Comparison of ENCODE assay signal across 8 mouse cellular contexts in the genomic region with DNA sequence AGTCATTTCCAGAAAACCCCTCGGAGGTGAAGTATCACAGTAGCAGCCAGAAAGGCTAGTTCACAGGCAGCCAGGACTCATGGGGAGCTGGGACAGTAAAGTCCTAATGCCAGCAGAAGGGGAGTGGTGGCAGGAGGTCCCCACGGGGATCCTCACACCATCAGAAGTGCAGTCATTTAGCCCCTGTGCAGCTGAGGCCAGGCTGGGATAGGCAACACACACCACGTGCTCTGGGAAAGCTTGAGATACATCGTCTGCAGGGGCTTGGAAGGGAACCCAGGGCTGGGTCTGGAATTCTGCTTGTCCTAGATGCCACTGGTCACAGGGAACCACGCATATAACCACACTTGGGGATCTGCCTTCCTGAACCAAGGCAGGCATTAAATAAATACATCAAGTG. TPM values are rescaled to one million over a fixed set of nuclear protein-coding genes. Genes with fewer than 3 reads are reported as not detected.
DNase-seq lines count a peak whose midpoint lies in the region; ATAC-seq lines count a peak whose summit lies in the region.

No protein-coding gene starts in this region.

- ATAC-seq in liver, embryonic 11.5 days (replicated peaks; ENCODE audit: low FRiP score): no peak
- no peak for ATAC-seq in forebrain, embryonic 11.5 days (replicated peaks; ENCODE audit: low FRiP score)
- no peak for ATAC-seq in limb, embryonic 12.5 days (ENCODE audit: insufficient number of reproducible peaks, insufficient read depth, low FRiP score, low TSS enrichment, low read depth)
- ATAC-seq in stomach, embryonic 14.5 days (ENCODE audit: insufficient number of reproducible peaks, insufficient read depth, low FRiP score, low read depth): no peak

- H3K4me1 ChIP-seq in liver, embryonic 11.5 days (replicated peaks; ENCODE audit: control insufficient read depth, insufficient read depth, low read length): peaks cover 12% of the 10 kb centered on the region
- H3K4me1 ChIP-seq in forebrain, embryonic 11.5 days (replicated peaks; ENCODE audit: control insufficient read depth, insufficient read depth, low read length): peaks cover 15% of the 10 kb centered on the region
- H3K4me1 ChIP-seq in limb, embryonic 12.5 days (replicated peaks): peaks cover 55% of the 10 kb centered on the region
- H3K4me1 ChIP-seq in stomach, embryonic 14.5 days (ENCODE audit: control insufficient read depth, insufficient read depth, low read length): peaks cover 38% of the 10 kb centered on the region

- H3K4me3 ChIP-seq in liver, embryonic 11.5 days (ENCODE audit: low read depth, low read length): peak overlapping the region; percentile 66
- H3K4me3 ChIP-seq in forebrain, embryonic 11.5 days (ENCODE audit: low read depth, low read length): peak overlapping the region; percentile 88
- peak overlapping the region; percentile 87 for H3K4me3 ChIP-seq in limb, embryonic 12.5 days (replicated peaks)
- H3K4me3 ChIP-seq in stomach, embryonic 14.5 days (ENCODE audit: low read depth, low read length): peak overlapping the region; percentile 74

- no peak overlapping the region for H3K9ac ChIP-seq in liver, embryonic 11.5 days (ENCODE audit: low read depth, low read length)
- H3K9ac ChIP-seq in forebrain, embryonic 11.5 days (ENCODE audit: low read length): peak overlapping the region; percentile 93; the same call in 1 of the 2 replicates
- peak overlapping the region; percentile 96 for H3K9ac ChIP-seq in limb, embryonic 12.5 days (replicated peaks)
- H3K9ac ChIP-seq in stomach, embryonic 14.5 days (replicated peaks; ENCODE audit: low read depth, low read length): no peak overlapping the region

- intact Hi-C loops in left cerebral cortex, postnatal 25 days (cut with DNase I): loop anchor here (5.0 to 10.0 kb wide), 2 partner anchors 188 to 266 kb away; a partner anchor contains a TSS

- no peak overlapping the region for H3K27ac ChIP-seq in liver, embryonic 11.5 days (ENCODE audit: low read depth, low read length)
- H3K27ac ChIP-seq in forebrain, embryonic 11.5 days (ENCODE audit: low read depth, low read length): no peak overlapping the region
- H3K27ac ChIP-seq in limb, embryonic 12.5 days: 0 out of 2 replicates have a peak overlapping the region, but pooled peaks have one; percentile 95
- H3K27ac ChIP-seq in stomach, embryonic 14.5 days (ENCODE audit: low read length): no peak overlapping the region

- H3K4me2 ChIP-seq in liver, embryonic 11.5 days: peak overlapping the region; percentile 72
- peak overlapping the region; percentile 91 for H3K4me2 ChIP-seq in forebrain, embryonic 11.5 days (ENCODE audit: low read depth, low read length, severe bottlenecking)
- peak overlapping the region; percentile 81 for H3K4me2 ChIP-seq in limb, embryonic 12.5 days
- peak overlapping the region; percentile 84 for H3K4me2 ChIP-seq in stomach, embryonic 14.5 days (replicated peaks; ENCODE audit: low read depth, low read length)

- peaks cover 49% of the 10 kb centered on the region for H3K27me3 ChIP-seq in liver, embryonic 11.5 days (replicated peaks; ENCODE audit: control insufficient read depth, insufficient read depth, low read length)
- H3K27me3 ChIP-seq in forebrain, embryonic 11.5 days (ENCODE audit: control insufficient read depth, insufficient read depth, low read length): no peaks in the 10 kb centered on the region
- no peaks in the 10 kb centered on the region for H3K27me3 ChIP-seq in limb, embryonic 12.5 days
- H3K27me3 ChIP-seq in stomach, embryonic 14.5 days (ENCODE audit: control insufficient read depth, insufficient read depth, low read length): no peaks in the 10 kb centered on the region

- 27% methylated on average over 5 of the region's 5 CpGs for WGBS in liver, embryonic 11.5 days
- 15% methylated on average over 5 of the region's 5 CpGs for WGBS in forebrain, embryonic 11.5 days
- WGBS in limb, embryonic 12.5 days: 15% methylated on average over 5 of the region's 5 CpGs
- 19% methylated on average over 5 of the region's 5 CpGs for WGBS in stomach, embryonic 14.5 days

- H3K36me3 ChIP-seq in liver, embryonic 11.5 days (ENCODE audit: control insufficient read depth, insufficient read depth, low read length): no peaks in the 10 kb centered on the region
- no peaks in the 10 kb centered on the region for H3K36me3 ChIP-seq in forebrain, embryonic 11.5 days (ENCODE audit: control insufficient read depth, insufficient read depth, low read length)
- H3K36me3 ChIP-seq in limb, embryonic 12.5 days: 0 out of 2 replicates have a peak, but pooled peaks cover 4% of the 10 kb centered on the region
- H3K36me3 ChIP-seq in stomach, embryonic 14.5 days (ENCODE audit: control insufficient read depth, insufficient read depth, low read length): no peaks in the 10 kb centered on the region

- no peak for DNase-seq in liver, embryonic 11.5 days (ENCODE audit: low spot score)
- DNase-seq in liver: no peak
- no peak for DNase-seq in forebrain, embryonic 11.5 days (ENCODE audit: low spot score)
- DNase-seq in gastrocnemius, adult 8-10 months (ENCODE audit: low spot score in 2 of 2): no peak
- DNase-seq in cerebellum, postnatal 25 days: no peak
- DNase-seq in left cerebral cortex, postnatal 25 days (ENCODE audit: low spot score in 2 of 2): no peak

- H3K9me3 ChIP-seq in liver, embryonic 11.5 days (ENCODE audit: control insufficient read depth, low read length): no peaks in the 10 kb centered on the region
- H3K9me3 ChIP-seq in forebrain, embryonic 11.5 days (ENCODE audit: control insufficient read depth, low read length): no peaks in the 10 kb centered on the region
- H3K9me3 ChIP-seq in limb, embryonic 12.5 days: no peaks in the 10 kb centered on the region
- H3K9me3 ChIP-seq in stomach, embryonic 14.5 days (ENCODE audit: control insufficient read depth, low read depth, low read length): no peaks in the 10 kb centered on the region

RNA-seq across cellular contexts. Expression of a gene that starts 1.2 kb away (rescaled TPM):
- 1.6 and 2.4 TPM in 2 replicates for polyA plus RNA-seq in liver, embryonic 11.5 days (2014; fragmentation: Nextera tagmentation; extraction: Ambion mirVana)
- polyA plus RNA-seq in forebrain, embryonic 11.5 days (2014; fragmentation: Nextera tagmentation; extraction: Ambion mirVana): 5.1 and 5.3 TPM in 2 replicates
- polyA plus RNA-seq in limb, embryonic 12.5 days (2016; fragmentation: Nextera tagmentation; extraction: Ambion mirVana): 5.9 and 6.1 TPM in 2 replicates
- 9.1 and 10.5 TPM in 2 replicates for polyA plus RNA-seq in stomach, embryonic 14.5 days (2014; fragmentation: Nextera tagmentation; extraction: Ambion mirVana)
- total RNA-seq in gastrocnemius, adult 8-10 months (2022): 1 to 10 TPM; 4.5 to 6.3 (median 5.4) TPM
- 10 to 100 TPM; 39.0 to 42.1 TPM for total RNA-seq in left cerebral cortex, postnatal 25 days (2021)

Comparison
In these comparisons a context has a peak if more than half of its experiments do, and no peak if none do; other contexts are left out.
1. H3K9ac ChIP-seq: peak in forebrain, embryonic 11.5 days (single experiment) and limb, embryonic 12.5 days (single experiment); none in liver, embryonic 11.5 days (single experiment) and stomach, embryonic 14.5 days (single experiment).
2. Peak in every context shown above with its lines, with median percentiles within 50 percentile points of each other: H3K4me2 ChIP-seq and H3K4me3 ChIP-seq.